30 mouse cellular contexts compared by ENCODE assay signal in genomic region chr3:116857611-116858010, GRCm38 (mm10). TPM values are rescaled to one million over a fixed set of nuclear protein-coding genes. Genes with fewer than 3 reads are reported as not detected.
DNase-seq lines count a peak whose midpoint lies in the region; ATAC-seq and TF ChIP-seq lines count a peak whose summit lies in the region.
"Had no signal": no experiment of that assay in that cellular context is flagged by ENCODE, and none has a peak within 500 bp of the region (broad histone marks: within the 10 kb centered on the region; RNA-seq: fewer than 3 reads in every experiment).

No protein-coding gene starts in this region.

- H3K4me2 ChIP-seq in liver, embryonic 14.5 days (ENCODE audit: low read depth), result no peak overlapping the region
- H3K4me2 ChIP-seq: heart, embryonic 13.5 days; hindbrain, embryonic 15.5 days; midbrain, embryonic 11.5 days; neural tube, embryonic 12.5 days had no signal

- H3K27ac ChIP-seq in bone marrow macrophage, adult 2 months (ENCODE audit: insufficient read depth, low read depth, low read length), result peak overlapping the region; percentile 79
- peak overlapping the region; percentile 88 for H3K27ac ChIP-seq in liver, embryonic 14.5 days
- H3K27ac ChIP-seq: heart, adult 2 months; heart, embryonic 13.5 days; hindbrain, embryonic 15.5 days; neural tube, embryonic 12.5 days had no signal

- no peak for TF ChIP-seq CTCF in bone marrow macrophage, adult 2 months (IDR thresholded peaks at IDR 0.05; ENCODE audit: low read depth, low read length)
- TF ChIP-seq CTCF in liver, embryonic 14.5 days (IDR thresholded peaks at IDR 0.05; ENCODE audit: low read depth), result no peak

- no peaks in the 10 kb centered on the region for H3K9me3 ChIP-seq in liver, embryonic 14.5 days (ENCODE audit: control insufficient read depth, low read length)
- H3K9me3 ChIP-seq: heart, embryonic 13.5 days; hindbrain, embryonic 15.5 days; neural tube, embryonic 12.5 days had no signal

- WGBS in liver, embryonic 14.5 days (ENCODE audit: insufficient replicate concordance), result 19% methylated on average over 6 of the region's 6 CpGs

- H3K36me3 ChIP-seq in liver, embryonic 14.5 days (replicated peaks; ENCODE audit: control insufficient read depth, insufficient read depth, low read depth), result no peaks in the 10 kb centered on the region
- H3K36me3 ChIP-seq: heart, embryonic 13.5 days; hindbrain, embryonic 15.5 days; neural tube, embryonic 12.5 days had no signal

- no peak for ATAC-seq in liver, embryonic 14.5 days (ENCODE audit: insufficient read depth)
- peak; percentile 70 for ATAC-seq in megakaryocyte, adult 5-6 weeks (ENCODE audit: poor library complexity, severe bottlenecking)
- ATAC-seq: CD4-positive, CD25-positive, alpha-beta regulatory T cell, adult 4 months; forebrain, embryonic 14.5 days; lung, postnatal 0 days; midbrain, embryonic 16.5 days had no signal

- H3K4me3 ChIP-seq in bone marrow macrophage, adult 2 months (ENCODE audit: insufficient read depth, low read length), result no peak overlapping the region
- H3K4me3 ChIP-seq in liver, embryonic 14.5 days (ENCODE audit: insufficient read depth in 1 of 2, low read depth in 2 of 2, low read length in 2 of 2), result no peak overlapping the region
- H3K4me3 ChIP-seq: heart, adult 2 months; heart, embryonic 13.5 days; hindbrain, embryonic 15.5 days; myocyte; neural tube, embryonic 12.5 days had no signal

- no peak overlapping the region for H3K9ac ChIP-seq in liver, embryonic 14.5 days (replicated peaks)
- H3K9ac ChIP-seq: heart, embryonic 13.5 days; hindbrain, embryonic 15.5 days; neural tube, embryonic 12.5 days had no signal

- peaks cover 43% of the 10 kb centered on the region for H3K4me1 ChIP-seq in bone marrow macrophage, adult 2 months (ENCODE audit: control insufficient read depth, insufficient read depth, low read length)
- peaks cover 30 to 40% of the 10 kb centered on the region in 2 experiments for H3K4me1 ChIP-seq in liver, embryonic 14.5 days (replicated peaks; ENCODE audit: control insufficient read depth in 2 of 2, insufficient read depth in 2 of 2, low read length in 1 of 2)
- H3K4me1 ChIP-seq: heart, embryonic 13.5 days; neural tube, embryonic 12.5 days had no signal

- no peak for TF ChIP-seq POLR2A in bone marrow macrophage, adult 2 months (IDR thresholded peaks at IDR 0.05; ENCODE audit: borderline replicate concordance, low read depth, low read length)

- peak; percentile 80 for DNase-seq in MEL-GATA-1-ER (ENCODE audit: extremely low read depth, low read depth)
- no peak for DNase-seq in liver, embryonic 14.5 days (ENCODE audit: low read depth in 3 of 3, low spot score in 3 of 3)
- DNase-seq in lung, adult 18-20 months, result no peak
- DNase-seq in layer of hippocampus, postnatal 36 days, result no peak
- no peak for DNase-seq in thymus, postnatal 36 days
- no peak for DNase-seq in spleen, postnatal 36 days (ENCODE audit: low spot score in 2 of 2)
- DNase-seq: adrenal gland, postnatal 14 days; cerebellum, adult 2 months; cerebellum, postnatal 25 days; gastrocnemius, postnatal 25 days; heart, adult 2 months; heart, postnatal 10 days; kidney, adult 18-20 months; kidney, postnatal 36 days; lung, postnatal 4 days; right cerebral cortex, adult 18-20 months; right cerebral cortex, postnatal 4 days; thymus, adult 2 months; thymus, postnatal 4 days had no signal

- TF ChIP-seq EP300 in liver, embryonic 14.5 days (IDR thresholded peaks at IDR 0.05; ENCODE audit: low read depth), result no peak

- H3K27me3 ChIP-seq in liver, embryonic 14.5 days (ENCODE audit: control insufficient read depth, insufficient read depth, low read length), result no peaks in the 10 kb centered on the region
- H3K27me3 ChIP-seq: heart, embryonic 13.5 days; hindbrain, embryonic 15.5 days; neural tube, embryonic 12.5 days had no signal

RNA-seq across cellular contexts. Expression of gene Frrs1, which starts 1.7 kb away (rescaled TPM):
- 74.9 and 77.9 TPM in 2 replicates for polyA plus RNA-seq in bone marrow macrophage, adult 2 months (2012; ENCODE audit: insufficient read depth, insufficient read length, missing spikeins)
- polyA plus RNA-seq in liver, embryonic 14.5 days (2012; rRNA removed), result 13.5 and 20.5 TPM in 2 replicates
- 30.5 and 31.4 TPM in 2 replicates for polyA plus RNA-seq in liver, embryonic 14.5 days (2014; fragmentation: Nextera tagmentation; extraction: Ambion mirVana)
- 54.3 and 54.9 TPM in 2 replicates for total RNA-seq in megakaryocyte, adult 5-6 weeks (2015)
- total RNA-seq in megakaryocyte, adult 5-6 weeks (2017), result 37.9 and 38.4 TPM in 2 replicates
- total RNA-seq in layer of hippocampus, postnatal 36 days (2021), result 1 to 10 TPM in 1 of 2 experiments, under 1 TPM in 1; 0.77 to 1.5 TPM

RNA-seq across cellular contexts. Expression of gene Agl, which starts 49.6 kb away (rescaled TPM):
- 21.4 and 23.0 TPM in 2 replicates for polyA plus RNA-seq in bone marrow macrophage, adult 2 months (2012; ENCODE audit: insufficient read depth, insufficient read length, missing spikeins)
- polyA plus RNA-seq in liver, embryonic 14.5 days (2012; rRNA removed), result 2.1 and 2.6 TPM in 2 replicates
- polyA plus RNA-seq in liver, embryonic 14.5 days (2014; fragmentation: Nextera tagmentation; extraction: Ambion mirVana), result 4.4 and 4.6 TPM in 2 replicates
- 15.5 and 21.4 TPM in 2 replicates for total RNA-seq in megakaryocyte, adult 5-6 weeks (2015)
- total RNA-seq in megakaryocyte, adult 5-6 weeks (2017), result 19.3 and 20.6 TPM in 2 replicates
- 10 to 100 TPM; 24.9 to 28.4 TPM for total RNA-seq in layer of hippocampus, postnatal 36 days (2021)

Comparison
In these comparisons a context has a peak if more than half of its experiments do, and no peak if none do; other contexts are left out.
1. RNA of gene Frrs1, which starts 1.7 kb away (total RNA-seq): 37.9 to 54.9 TPM in megakaryocyte, adult 5-6 weeks; 0.77 to 1.5 TPM in layer of hippocampus, postnatal 36 days; every median in the first group is over 10 times any median in the second.